Mouse (Mus musculus): ENCODE measurements at regions not wholly inside any gene's neighbourhood (a gene's known extent, or its start where the extent isn't known, plus 50 kb on each side); places are given as distances from the start of the nearest gene placed in this dataset.
"Not testable (repeated sequence)": the region's sequence is repeated elsewhere in the genome, so short reads cannot be mapped to it uniquely, and the experiment has no call there.

DNA sequence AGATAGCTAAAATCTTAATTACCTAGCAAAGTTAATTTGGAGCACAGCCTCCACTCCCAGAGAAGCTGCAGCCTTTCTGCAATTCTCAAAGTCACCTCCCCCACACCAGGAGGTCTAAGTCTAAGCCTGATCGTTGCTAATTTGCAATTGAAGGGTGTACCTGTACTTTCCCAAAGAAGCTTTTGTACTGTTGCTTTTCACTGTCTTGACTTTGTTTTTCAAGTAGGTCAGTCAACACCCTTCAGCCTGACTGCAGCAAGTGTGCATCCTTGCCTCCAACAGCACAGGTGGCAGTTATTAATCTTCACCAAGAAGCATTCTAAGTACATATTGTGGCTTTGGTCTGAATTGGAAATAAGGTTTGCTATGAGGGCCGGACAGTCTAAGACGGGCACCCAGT is 91.7 kb upstream of the Slc22a30 start:
- not testable (repeated sequence) for DNase-seq

DNA sequence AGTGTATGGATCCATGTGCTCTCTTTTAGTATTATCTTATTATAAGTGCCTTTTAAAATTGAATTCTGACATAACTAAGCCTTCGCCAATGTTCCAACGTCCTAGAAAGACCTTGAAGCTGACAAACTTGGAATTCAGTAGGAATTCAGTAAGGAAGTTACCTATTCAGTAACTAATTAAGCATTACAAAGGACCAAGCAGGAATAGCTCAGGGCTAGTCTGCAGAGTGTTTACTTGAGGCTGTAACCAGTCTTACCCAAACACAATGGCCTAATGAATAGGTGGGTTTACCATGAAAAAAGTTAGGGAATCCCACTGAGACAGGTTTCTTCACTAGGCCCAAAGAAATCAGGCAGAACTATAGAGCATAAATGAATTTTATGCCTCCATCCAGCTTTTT is 92.6 kb upstream of the Slc22a30 start:
- not testable (repeated sequence) for DNase-seq

DNA sequence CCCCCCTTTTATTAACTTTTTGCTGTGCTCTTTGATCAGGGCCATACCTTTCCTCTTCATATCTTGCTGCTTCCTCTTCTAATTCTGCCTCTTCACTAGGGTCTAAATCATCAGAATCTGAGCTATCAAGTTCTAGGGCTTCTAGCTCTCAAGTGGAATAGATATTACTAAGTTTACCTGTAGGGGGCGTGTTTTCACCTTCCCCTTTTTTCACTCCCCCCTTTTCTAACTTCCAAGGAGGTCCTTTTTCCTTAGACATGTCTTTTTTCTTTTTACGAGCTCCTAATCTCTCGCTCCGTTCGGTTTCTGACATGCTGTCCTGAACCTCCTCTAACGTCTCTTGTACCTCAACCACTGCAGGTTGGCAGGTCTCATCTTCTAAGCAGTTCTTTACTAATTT is 73.3 kb upstream of the Slc22a8 start:
- DNase-seq, result not testable (repeated sequence)

DNA sequence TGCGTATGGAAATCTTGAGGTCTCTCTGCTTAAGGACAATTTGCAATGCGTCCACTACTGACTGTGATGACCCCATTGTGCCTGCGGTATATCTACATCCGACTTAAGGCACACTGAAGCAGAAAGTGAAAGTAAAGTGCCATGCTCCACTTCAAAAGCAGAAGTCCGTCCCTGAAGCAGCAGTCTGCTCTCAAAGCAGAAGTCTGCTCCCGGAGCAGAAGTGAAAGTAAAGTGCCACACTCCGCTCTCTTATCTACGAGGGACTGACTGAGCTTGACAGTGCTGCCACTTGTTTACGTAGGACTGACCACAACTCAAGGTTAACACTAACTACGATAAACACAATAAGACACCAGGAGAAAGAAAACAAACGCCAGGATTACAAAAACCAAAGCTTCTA is 72.8 kb upstream of the Slc22a8 start:
- DNase-seq, result peak; percentile 35

DNA sequence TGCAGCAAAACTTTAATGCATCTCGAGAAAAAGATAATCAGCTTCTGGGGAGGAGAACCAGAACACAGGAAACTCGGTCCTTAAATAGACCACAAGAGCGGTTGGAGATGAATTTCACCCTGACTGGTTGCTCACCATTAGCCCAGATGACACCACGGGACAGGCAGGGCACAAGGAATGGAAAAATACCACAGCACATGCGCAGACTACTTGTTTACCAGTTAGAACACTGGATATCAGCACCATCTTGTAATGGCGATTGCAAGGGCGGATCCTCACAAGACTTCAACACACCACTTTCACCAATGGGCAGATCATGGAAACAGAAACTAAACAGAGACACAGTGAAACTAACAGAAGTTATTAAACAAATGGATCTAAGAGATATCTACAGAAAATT is 72.1 kb upstream of the Slc22a8 start:
- peak; percentile 19 for DNase-seq

DNA sequence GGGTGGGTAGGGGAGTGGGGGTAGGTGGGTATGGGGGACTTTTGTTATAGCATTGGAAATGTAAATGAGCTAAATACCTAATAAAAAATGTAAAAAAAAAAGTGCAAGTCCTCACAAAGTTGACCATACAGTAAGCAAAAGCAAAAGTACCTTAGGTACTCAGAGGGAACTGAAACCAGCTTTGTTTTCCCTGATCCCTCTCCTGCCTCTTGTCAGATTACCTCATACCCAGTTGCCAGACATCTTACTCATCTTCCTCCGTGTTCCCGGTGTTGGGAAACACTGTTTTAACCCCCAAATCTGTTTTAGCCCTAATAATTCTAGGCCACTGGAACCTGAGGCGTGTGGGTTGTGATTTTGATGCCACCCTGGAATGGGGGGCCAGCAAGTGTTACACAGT is 56.5 kb upstream of the Slc22a8 start:
- no peak for DNase-seq

DNA sequence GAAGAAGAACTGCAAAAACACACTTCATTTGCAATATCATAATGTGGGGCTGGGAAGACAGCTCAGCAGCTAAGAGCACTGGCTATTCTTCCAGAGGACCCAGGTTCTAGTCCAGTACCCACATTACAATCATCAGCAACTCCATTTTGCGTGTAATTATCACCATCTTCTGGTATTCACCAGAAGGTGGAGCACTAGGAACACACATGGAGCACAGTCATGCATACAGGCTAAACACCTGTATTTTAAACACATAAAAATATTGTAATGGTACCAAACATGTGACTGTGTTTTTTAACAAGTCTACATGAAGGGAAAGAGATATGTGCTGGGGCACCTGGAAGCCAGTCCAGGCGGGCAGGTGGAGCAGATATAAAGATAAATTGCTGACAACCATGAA is 55.0 kb upstream of the Slc22a8 start:
- DNase-seq, result no peak

Measured in adrenal gland, adult 8-10 months (tissue).